Mouse (Mus musculus) left cerebral cortex, postnatal 25 days (tissue): ENCODE measurements at regions not wholly inside any gene's neighbourhood (a gene's known extent, or its start where the extent isn't known, plus 50 kb on each side); places are given as distances from the start of the nearest gene placed in this dataset.

Source experiments
- DNase-seq, 2 experiments: peaks; one replicate each; pipeline ENCODE4 v3.0.0; 2022; ENCODE audit warnings: low spot score in 2 of 2, mixed read lengths in 1 of 2
- intact Hi-C: fragments of 180-260 bp; cut with DNase I; formaldehyde crosslinking; loops from one replicate; pipeline ENCODE4 v1.15.1; 2025

- no peak for DNase-seq
- intact Hi-C loops = no loop called here
Measured at GRCm38 (mm10) chr2:138183722-138184121, 72.6 kb upstream of the Btbd3 start.

- intact Hi-C loops = no loop called here
- no peak for DNase-seq
Measured at GRCm38 (mm10) chr2:138184866-138185265, 71.5 kb upstream of the Btbd3 start.

GRCm38 (mm10) chr2:138186700-138187099 is 69.7 kb upstream of the Btbd3 start:
- peak in 1 of 2 experiments; percentile 56 for DNase-seq
- intact Hi-C loops = no loop called here

- DNase-seq = no peak
- intact Hi-C loops = no loop called here
Measured at GRCm38 (mm10) chr2:138193529-138193928, 62.8 kb upstream of the Btbd3 start.

GRCm38 (mm10) chr2:138199016-138199415 is 57.3 kb upstream of the Btbd3 start:
- DNase-seq = no peak
- intact Hi-C loops = no loop called here
